Mouse (Mus musculus) heart, adult 18-20 months (tissue): ENCODE measurements at regions not wholly inside any gene's neighbourhood (a gene's known extent, or its start where the extent isn't known, plus 50 kb on each side); places are given as distances from the start of the nearest gene placed in this dataset.
A peak's percentile ranks its signal among the peaks of the same experiment; 100 is the strongest.

Source experiments
- DNase-seq, 2 experiments: peaks; one replicate each; pipeline ENCODE4 v3.0.0; 2021 to 2022; ENCODE audit warnings: mixed read lengths in 1 of 2

GRCm38 (mm10) chr9:22937686-22938391 is 285.0 kb upstream of the Bmper start:
- DNase-seq = no peak

- DNase-seq = no peak
These were observed 277.9 kb upstream of the Bmper start for GRCm38 (mm10) chr9:22944992-22945391.

- peak; percentile 52 to 73 for DNase-seq
These were observed 277.4 kb upstream of the Bmper start for GRCm38 (mm10) chr9:22945426-22945955.

GRCm38 (mm10) chr9:22952571-22953442 is 270.1 kb upstream of the Bmper start:
- DNase-seq = peak in 1 of 2 experiments; percentile 11

GRCm38 (mm10) chr9:22962269-22962815 is 260.5 kb upstream of the Bmper start:
- no peak for DNase-seq

- no peak for DNase-seq
These were observed 251.6 kb upstream of the Bmper start for GRCm38 (mm10) chr9:22971312-22971711.

GRCm38 (mm10) chr9:22976748-22977147 is 246.1 kb upstream of the Bmper start:
- DNase-seq = no peak

- DNase-seq = no peak
These were observed 243.2 kb upstream of the Bmper start for GRCm38 (mm10) chr9:22979627-22980026.

- DNase-seq = no peak
These were observed 233.4 kb upstream of the Bmper start for GRCm38 (mm10) chr9:22989508-22989907.

GRCm38 (mm10) chr9:22993531-22993930 is 229.3 kb upstream of the Bmper start:
- no peak for DNase-seq

- no peak for DNase-seq
These were observed 227.3 kb upstream of the Bmper start for GRCm38 (mm10) chr9:22995564-22995963.

GRCm38 (mm10) chr9:22998306-22998705 is 224.6 kb upstream of the Bmper start:
- no peak for DNase-seq

GRCm38 (mm10) chr9:22999181-22999580 is 223.7 kb upstream of the Bmper start:
- no peak for DNase-seq

GRCm38 (mm10) chr9:23000200-23000599 is 222.7 kb upstream of the Bmper start:
- no peak for DNase-seq

- no peak for DNase-seq
These were observed 219.4 kb upstream of the Bmper start for GRCm38 (mm10) chr9:23003195-23004061.

GRCm38 (mm10) chr9:23005005-23005404 is 217.9 kb upstream of the Bmper start:
- DNase-seq = no peak

GRCm38 (mm10) chr9:23009462-23010183 is 213.3 kb upstream of the Bmper start:
- DNase-seq = no peak

- no peak for DNase-seq
These were observed 211.4 kb upstream of the Bmper start for GRCm38 (mm10) chr9:23011316-23011959.

GRCm38 (mm10) chr9:23012130-23012529 is 210.7 kb upstream of the Bmper start:
- DNase-seq = peak; percentile 42 to 57

GRCm38 (mm10) chr9:23016733-23017132 is 206.1 kb upstream of the Bmper start:
- DNase-seq = no peak

GRCm38 (mm10) chr9:23024061-23024460 is 198.8 kb upstream of the Bmper start:
- DNase-seq = no peak
